Mouse (Mus musculus): ENCODE data around the gene Cdk20. TPM values are rescaled to one million over a fixed set of nuclear protein-coding genes. Genes with fewer than 3 reads are reported as not detected.

The Cdk20 gene
- polyA plus RNA-seq (2014; fragmentation: Nextera tagmentation; extraction: Ambion mirVana) = 9.4 and 9.5 TPM in 2 replicates

DNA sequence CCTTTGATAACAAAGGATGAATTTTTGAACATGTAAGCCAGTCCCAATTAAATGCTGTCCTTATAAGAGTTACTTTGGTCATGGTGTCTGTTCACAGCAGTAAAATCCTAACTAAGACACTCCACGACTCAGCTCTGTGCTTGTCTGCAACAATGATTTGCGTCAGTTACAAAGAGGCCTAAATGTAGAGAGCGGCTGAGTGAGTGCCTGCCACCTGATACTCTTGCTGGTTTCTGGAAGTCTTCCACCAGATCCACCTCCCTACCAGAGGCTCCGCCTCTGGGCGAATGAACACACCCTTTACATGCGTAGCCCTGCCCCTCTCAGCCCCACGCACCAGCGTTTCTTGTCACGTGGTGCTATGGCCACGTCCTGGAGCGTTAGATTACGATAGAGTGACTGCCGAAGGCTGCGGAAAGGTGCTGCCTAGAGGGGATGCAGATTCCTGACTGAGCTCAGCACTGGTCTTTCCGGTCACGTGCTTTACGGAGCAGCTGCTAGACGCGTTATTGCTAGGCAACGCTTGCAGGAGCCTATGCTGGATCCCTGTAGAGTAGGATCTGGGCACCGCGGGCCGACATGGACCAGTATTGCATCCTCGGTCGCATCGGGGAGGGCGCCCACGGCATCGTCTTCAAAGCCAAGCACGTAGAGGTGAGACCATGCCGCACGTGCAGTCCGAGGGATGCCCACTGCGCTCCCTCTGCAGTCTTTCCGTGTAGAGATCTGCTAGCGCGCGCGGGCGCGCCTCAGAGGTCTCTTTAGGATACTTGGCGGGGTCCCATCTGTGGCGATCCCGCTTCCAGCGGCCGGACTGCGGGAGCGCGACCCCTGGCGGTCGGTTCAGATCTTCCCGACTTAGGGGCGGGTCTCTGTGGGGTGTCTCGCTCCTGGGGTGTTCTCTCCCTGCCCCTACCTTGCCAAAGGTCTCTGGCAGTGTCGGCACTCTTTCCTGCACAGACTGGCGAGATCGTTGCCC is at the start of gene Cdk20:
TSS of gene Cdk20 (plus strand) at position 298 of the 979 bp plus-strand sequence.
- Histone ChIP-seq H3K4me1 (replicated peaks; ENCODE audit: control insufficient read depth, insufficient read depth, low read length) (0 out of 2 replicates have a peak, but pooled peaks cover 7% of the 10 kb centered on the region), H3K9ac (ENCODE audit: low read length) (peak within 1 kb of the TSS; percentile 70), H3K27ac (ENCODE audit: low read depth, low read length) (peak within 1 kb of the TSS; percentile 88), H3K4me2 (ENCODE audit: low read depth, low read length, severe bottlenecking) (peak within 1 kb of the TSS; percentile 75), H3K9me3 (ENCODE audit: control insufficient read depth, low read length) (no peaks in the 10 kb centered on the region), H3K4me3 (ENCODE audit: low read depth, low read length) (peak within 1 kb of the TSS; percentile 58), H3K27me3 (ENCODE audit: control insufficient read depth, insufficient read depth, low read length) (no peaks in the 10 kb centered on the region), H3K36me3 (ENCODE audit: control insufficient read depth, insufficient read depth, low read length) (no peaks in the 10 kb centered on the region)
- ATAC-seq (replicated peaks; ENCODE audit: low FRiP score) (peak; percentile 99), DNase-seq (ENCODE audit: low spot score) (peak; percentile 92)
- under 1% methylated on average over 57 of the region's 57 CpGs for WGBS

DNA sequence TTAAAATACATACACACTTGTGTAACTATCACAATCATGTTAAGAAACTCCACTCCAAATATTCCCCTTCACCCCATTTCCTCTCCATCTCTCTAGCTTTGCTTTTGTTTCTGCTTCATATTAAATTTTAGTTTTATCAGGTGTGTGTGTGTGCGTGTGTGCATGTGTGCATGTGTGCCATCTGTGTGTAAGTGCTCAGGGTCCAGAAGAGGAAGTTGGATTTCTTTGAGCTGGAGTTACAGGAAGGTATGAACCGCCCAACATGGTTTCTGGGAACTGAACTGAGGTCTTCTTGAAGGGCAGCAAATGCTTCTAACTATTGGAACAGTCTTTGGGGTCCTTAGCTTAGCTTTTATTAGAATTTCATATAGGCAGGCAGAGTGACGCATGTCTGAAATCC is 47.2 kb upstream of the Cdk20 start:
- H3K36me3 ChIP-seq (ENCODE audit: control insufficient read depth, insufficient read depth, low read length) = no peaks in the 10 kb centered on the region
- ATAC-seq (replicated peaks; ENCODE audit: low FRiP score) (no peak), DNase-seq (ENCODE audit: low spot score) (no peak)
- H3K9me3 ChIP-seq (ENCODE audit: control insufficient read depth, low read length) = no peaks in the 10 kb centered on the region
- no peak overlapping the region for H3K9ac ChIP-seq (ENCODE audit: low read length)
- H3K4me3 ChIP-seq (ENCODE audit: low read depth, low read length) = no peak overlapping the region
- no peak overlapping the region for H3K4me2 ChIP-seq (ENCODE audit: low read depth, low read length, severe bottlenecking)
- WGBS = 88% methylated on average over 3 of the region's 3 CpGs
- no peaks in the 10 kb centered on the region for H3K4me1 ChIP-seq (replicated peaks; ENCODE audit: control insufficient read depth, insufficient read depth, low read length)
- no peak overlapping the region for H3K27ac ChIP-seq (ENCODE audit: low read depth, low read length)
- no peaks in the 10 kb centered on the region for H3K27me3 ChIP-seq (ENCODE audit: control insufficient read depth, insufficient read depth, low read length)

DNA sequence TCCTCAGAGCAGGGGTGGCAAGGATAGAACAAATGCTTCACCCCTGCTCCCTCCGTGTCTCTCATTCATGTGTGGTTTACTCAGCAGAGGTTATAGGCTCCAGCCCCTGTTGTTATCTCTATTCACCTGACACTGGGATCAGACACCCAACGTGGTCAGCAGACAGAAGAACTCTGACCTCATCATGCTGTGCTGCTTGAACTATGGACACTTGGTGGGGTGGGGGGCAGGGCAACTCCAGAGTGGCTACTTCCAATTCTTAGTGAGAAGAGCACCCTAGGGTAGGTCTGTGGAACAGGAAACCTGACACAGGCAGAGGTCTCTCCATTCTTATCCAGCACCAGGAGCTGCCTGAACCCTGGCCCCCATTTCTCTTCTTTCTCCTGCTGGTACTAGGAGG is 46.1 kb upstream of the Cdk20 start:
- Histone ChIP-seq H3K36me3 (ENCODE audit: control insufficient read depth, insufficient read depth, low read length) (no peaks in the 10 kb centered on the region), H3K4me2 (ENCODE audit: low read depth, low read length, severe bottlenecking) (no peak overlapping the region), H3K9ac (ENCODE audit: low read length) (no peak overlapping the region), H3K4me1 (replicated peaks; ENCODE audit: control insufficient read depth, insufficient read depth, low read length) (no peaks in the 10 kb centered on the region), H3K27ac (ENCODE audit: low read depth, low read length) (no peak overlapping the region), H3K27me3 (ENCODE audit: control insufficient read depth, insufficient read depth, low read length) (no peaks in the 10 kb centered on the region), H3K9me3 (ENCODE audit: control insufficient read depth, low read length) (no peaks in the 10 kb centered on the region), H3K4me3 (ENCODE audit: low read depth, low read length) (no peak overlapping the region)
- DNase-seq (ENCODE audit: low spot score) (no peak), ATAC-seq (replicated peaks; ENCODE audit: low FRiP score) (no peak)
- 56% methylated on average over 2 of the region's 2 CpGs for WGBS

DNA sequence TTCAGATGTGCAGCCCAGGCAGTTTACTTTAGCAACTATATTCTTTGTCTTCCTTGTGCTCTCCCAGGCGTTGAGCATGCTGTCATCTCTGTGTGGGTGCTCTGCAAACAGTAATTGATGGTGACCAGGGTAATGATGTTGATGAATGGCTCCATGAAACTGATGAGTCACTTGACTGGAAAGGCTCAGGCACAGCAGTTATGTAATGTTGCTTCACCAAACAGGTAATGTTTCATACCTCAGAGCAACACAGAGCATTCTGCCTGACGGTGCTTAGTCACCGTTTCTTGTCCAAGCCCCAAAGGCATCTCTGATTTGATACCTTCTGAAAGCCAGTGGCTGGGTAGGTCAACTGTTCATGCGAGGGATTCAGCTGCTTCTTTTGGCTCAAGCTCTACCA is 43.7 kb upstream of the Cdk20 start:
- no peaks in the 10 kb centered on the region for H3K36me3 ChIP-seq (ENCODE audit: control insufficient read depth, insufficient read depth, low read length)
- WGBS = 87% methylated on average over 4 of the region's 4 CpGs
- no peak overlapping the region for H3K27ac ChIP-seq (ENCODE audit: low read depth, low read length)

DNA sequence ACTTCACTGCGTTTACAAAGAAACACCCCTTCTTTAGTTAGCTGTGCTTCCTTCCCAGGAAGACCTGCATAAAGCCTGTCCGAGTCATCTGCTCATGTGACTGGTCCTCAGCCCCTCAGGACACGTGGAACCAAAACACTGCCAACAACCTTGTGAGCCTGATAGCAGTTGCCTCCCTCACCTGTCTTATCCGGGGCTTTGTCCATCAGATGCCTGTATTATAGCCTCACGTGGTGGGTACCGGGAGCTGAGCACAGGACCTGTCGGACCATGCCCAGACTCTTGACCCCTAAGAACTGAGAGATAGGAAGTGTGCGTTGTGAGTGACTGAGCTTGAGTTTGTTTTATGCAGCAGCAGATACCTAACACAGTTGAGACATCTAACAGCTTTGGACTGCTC is 35.1 kb upstream of the Cdk20 start:
- 81% methylated on average over 8 of the region's 8 CpGs for whole genome bisulfite sequencing
- ATAC-seq (replicated peaks; ENCODE audit: low FRiP score) = no peak
- H3K9ac ChIP-seq (ENCODE audit: low read length) = no peak overlapping the region

More for the DNA sequence above, 43.7 kb upstream of the Cdk20 start:
- Histone ChIP-seq H3K4me3 (ENCODE audit: low read depth, low read length) (no peak overlapping the region), H3K4me2 (ENCODE audit: low read depth, low read length, severe bottlenecking) (no peak overlapping the region), H3K9me3 (ENCODE audit: control insufficient read depth, low read length) (no peaks in the 10 kb centered on the region), H3K9ac (ENCODE audit: low read length) (no peak overlapping the region), H3K27me3 (ENCODE audit: control insufficient read depth, insufficient read depth, low read length) (no peaks in the 10 kb centered on the region), H3K4me1 (replicated peaks; ENCODE audit: control insufficient read depth, insufficient read depth, low read length) (no peaks in the 10 kb centered on the region)
- ATAC-seq (replicated peaks; ENCODE audit: low FRiP score) (no peak), DNase-seq (ENCODE audit: low spot score) (no peak)

DNA sequence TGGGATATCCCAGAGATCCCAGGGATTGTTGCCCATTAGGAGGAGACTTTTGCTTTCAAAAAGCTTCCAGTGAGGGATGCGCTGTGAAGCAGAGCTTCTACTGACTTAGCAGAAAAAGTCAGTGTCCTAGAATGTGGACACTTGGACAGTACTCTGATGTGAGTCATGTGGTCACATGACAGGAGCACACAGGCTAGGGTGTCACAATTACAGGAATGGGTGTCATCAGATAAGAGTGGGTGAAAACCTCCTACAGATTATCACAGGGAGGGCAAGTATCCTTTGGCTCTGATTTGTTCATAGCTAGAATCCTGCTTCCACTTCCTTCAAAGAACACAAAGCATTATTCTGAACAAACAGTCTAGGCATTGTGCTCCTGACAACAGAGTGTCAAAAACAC is 34.0 kb upstream of the Cdk20 start:
- Histone ChIP-seq H3K4me2 (ENCODE audit: low read depth, low read length, severe bottlenecking) (no peak overlapping the region), H3K9ac (ENCODE audit: low read length) (no peak overlapping the region), H3K4me3 (ENCODE audit: low read depth, low read length) (no peak overlapping the region), H3K27ac (ENCODE audit: low read depth, low read length) (no peak overlapping the region), H3K9me3 (ENCODE audit: control insufficient read depth, low read length) (no peaks in the 10 kb centered on the region), H3K36me3 (ENCODE audit: control insufficient read depth, insufficient read depth, low read length) (no peaks in the 10 kb centered on the region), H3K27me3 (ENCODE audit: control insufficient read depth, insufficient read depth, low read length) (no peaks in the 10 kb centered on the region), H3K4me1 (replicated peaks; ENCODE audit: control insufficient read depth, insufficient read depth, low read length) (no peaks in the 10 kb centered on the region)
- DNase-seq (ENCODE audit: low spot score) (no peak), ATAC-seq (replicated peaks; ENCODE audit: low FRiP score) (no peak)
- WGBS = 94% methylated on average over 1 of the region's 1 CpGs

More for the DNA sequence above, 35.1 kb upstream of the Cdk20 start:
- Histone ChIP-seq H3K27me3 (ENCODE audit: control insufficient read depth, insufficient read depth, low read length) (no peaks in the 10 kb centered on the region), H3K4me3 (ENCODE audit: low read depth, low read length) (no peak overlapping the region), H3K9me3 (ENCODE audit: control insufficient read depth, low read length) (no peaks in the 10 kb centered on the region), H3K4me2 (ENCODE audit: low read depth, low read length, severe bottlenecking) (no peak overlapping the region), H3K27ac (ENCODE audit: low read depth, low read length) (no peak overlapping the region), H3K4me1 (replicated peaks; ENCODE audit: control insufficient read depth, insufficient read depth, low read length) (no peaks in the 10 kb centered on the region), H3K36me3 (ENCODE audit: control insufficient read depth, insufficient read depth, low read length) (no peaks in the 10 kb centered on the region)
- DNase-seq (ENCODE audit: low spot score) = no peak

DNA sequence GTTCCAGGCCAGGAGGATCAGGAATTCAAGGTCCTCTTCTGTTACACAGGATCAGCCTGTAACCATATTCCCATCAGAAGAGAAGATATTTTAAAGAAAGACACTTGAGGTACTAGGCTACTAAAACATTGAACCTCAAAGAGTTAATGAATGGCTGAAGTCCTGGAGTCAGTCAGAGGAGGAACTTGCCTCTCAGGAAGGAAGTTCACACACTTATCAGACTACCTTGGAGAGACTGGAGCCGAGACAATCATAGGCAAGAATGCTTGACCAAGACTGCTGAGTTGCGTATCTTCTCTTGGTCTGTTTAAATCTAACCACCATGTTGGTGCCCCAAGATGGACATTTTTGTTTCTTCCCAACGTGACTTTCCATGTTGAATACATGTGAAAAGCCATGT is 32.2 kb upstream of the Cdk20 start:
- ATAC-seq (replicated peaks; ENCODE audit: low FRiP score) (no peak), DNase-seq (ENCODE audit: low spot score) (no peak)
- 95% methylated on average over 3 of the region's 3 CpGs for WGBS
- no peak overlapping the region for H3K4me2 ChIP-seq (ENCODE audit: low read depth, low read length, severe bottlenecking)
- H3K27me3 ChIP-seq (ENCODE audit: control insufficient read depth, insufficient read depth, low read length) = no peaks in the 10 kb centered on the region
- no peak overlapping the region for H3K4me3 ChIP-seq (ENCODE audit: low read depth, low read length)
- H3K9me3 ChIP-seq (ENCODE audit: control insufficient read depth, low read length) = no peaks in the 10 kb centered on the region
- no peak overlapping the region for H3K9ac ChIP-seq (ENCODE audit: low read length)
- no peak overlapping the region for H3K27ac ChIP-seq (ENCODE audit: low read depth, low read length)
- H3K36me3 ChIP-seq (ENCODE audit: control insufficient read depth, insufficient read depth, low read length) = no peaks in the 10 kb centered on the region
- H3K4me1 ChIP-seq (replicated peaks; ENCODE audit: control insufficient read depth, insufficient read depth, low read length) = no peaks in the 10 kb centered on the region

DNA sequence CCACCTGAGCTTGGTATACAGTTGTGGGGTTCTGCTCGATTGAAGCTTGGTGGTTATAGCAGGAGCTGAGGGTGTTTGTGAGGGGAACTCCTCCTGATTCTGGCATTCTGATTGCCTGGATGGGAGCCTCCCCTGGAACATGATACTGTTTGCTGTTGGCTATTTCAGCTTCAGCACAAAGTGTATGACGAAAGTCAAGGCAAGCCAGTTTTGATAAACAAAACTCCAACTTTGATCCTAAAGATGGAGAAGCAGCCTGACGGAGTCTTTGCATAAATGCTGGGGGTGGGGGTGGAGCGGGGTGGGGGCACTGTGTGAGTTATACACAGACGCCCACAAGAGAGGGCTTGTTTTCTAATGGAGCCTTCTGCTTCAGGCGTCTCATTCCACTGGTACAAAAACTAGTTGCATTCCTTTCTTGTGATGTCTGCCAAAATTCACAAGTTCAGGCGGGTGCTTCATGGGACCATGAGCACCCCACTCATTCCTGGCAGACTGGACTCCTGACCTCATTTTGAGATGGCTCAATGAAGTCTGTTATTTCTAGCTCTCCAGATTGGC is 31.2 kb upstream of the Cdk20 start:
- H3K9me3 ChIP-seq (ENCODE audit: control insufficient read depth, low read length) = no peaks in the 10 kb centered on the region
- WGBS = 67% methylated on average over 7 of the region's 7 CpGs
- no peaks in the 10 kb centered on the region for H3K4me1 ChIP-seq (replicated peaks; ENCODE audit: control insufficient read depth, insufficient read depth, low read length)
- H3K36me3 ChIP-seq (ENCODE audit: control insufficient read depth, insufficient read depth, low read length) = no peaks in the 10 kb centered on the region
- ATAC-seq (replicated peaks; ENCODE audit: low FRiP score) (no peak), DNase-seq (ENCODE audit: low spot score) (no peak)
- H3K27ac ChIP-seq (ENCODE audit: low read depth, low read length) = no peak overlapping the region
- no peak overlapping the region for H3K4me3 ChIP-seq (ENCODE audit: low read depth, low read length)
- no peak overlapping the region for H3K4me2 ChIP-seq (ENCODE audit: low read depth, low read length, severe bottlenecking)
- H3K27me3 ChIP-seq (ENCODE audit: control insufficient read depth, insufficient read depth, low read length) = no peaks in the 10 kb centered on the region
- H3K9ac ChIP-seq (ENCODE audit: low read length) = no peak overlapping the region
